Mouse (Mus musculus): ENCODE results near the gene Tubb5. TPM values are rescaled to one million over a fixed set of nuclear protein-coding genes. Genes with fewer than 3 reads are reported as not detected.
A peak's percentile ranks its signal among the peaks of the same experiment; 100 is the strongest.

Tubb5 gene
- polyA plus RNA-seq (2015; fragmentation: Nextera tagmentation; extraction: Ambion mirVana): 379 and 391 TPM in 2 replicates

- under 1% methylated on average over 29 of the region's 29 CpGs for WGBS (ENCODE audit: insufficient replicate concordance)
- Histone ChIP-seq H3K27me3 (no peaks in the 10 kb centered on the region), H3K9me3 (replicated peaks) (no peaks in the 10 kb centered on the region), H3K4me2 (peak within 1 kb of the TSS; percentile 92), H3K27ac (replicated peaks) (peak within 1 kb of the TSS; percentile 96), H3K4me3 (replicated peaks) (peak within 1 kb of the TSS; percentile 89), H3K4me1 (replicated peaks) (peaks cover 75% of the 10 kb centered on the region), H3K36me3 (replicated peaks) (peaks cover 39% of the 10 kb centered on the region), H3K9ac (peak within 1 kb of the TSS; percentile 92)
- peak; percentile 53 for ATAC-seq (ENCODE audit: insufficient read depth)
Observed at GRCm38 (mm10) chr17:35838122-35838544, at the start of gene Tubb5. TSS of gene Tubb5 (minus strand) at chr17:35838306.

DNA sequence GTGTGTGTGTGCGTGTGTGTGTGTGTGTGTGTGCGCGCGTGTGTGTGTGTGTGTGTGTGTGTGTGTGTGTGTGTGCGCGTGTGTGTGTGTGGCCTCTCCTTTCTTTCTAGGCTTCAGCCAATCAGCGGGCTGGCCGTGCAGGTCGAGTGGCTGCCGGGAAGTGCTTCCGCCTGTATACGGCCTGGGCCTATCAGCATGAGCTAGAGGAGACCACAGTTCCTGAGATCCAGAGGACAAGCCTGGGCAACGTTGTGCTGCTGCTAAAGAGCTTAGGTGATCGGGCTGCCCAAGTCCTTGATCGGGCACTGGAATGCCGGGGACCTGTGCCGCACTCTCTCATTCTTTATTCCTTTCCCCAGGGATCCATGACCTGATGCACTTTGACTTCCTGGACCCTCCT is 49.6 kb upstream of the Tubb5 start:
- 88% methylated on average over 15 of the region's 17 CpGs for WGBS (ENCODE audit: insufficient replicate concordance)

DNA sequence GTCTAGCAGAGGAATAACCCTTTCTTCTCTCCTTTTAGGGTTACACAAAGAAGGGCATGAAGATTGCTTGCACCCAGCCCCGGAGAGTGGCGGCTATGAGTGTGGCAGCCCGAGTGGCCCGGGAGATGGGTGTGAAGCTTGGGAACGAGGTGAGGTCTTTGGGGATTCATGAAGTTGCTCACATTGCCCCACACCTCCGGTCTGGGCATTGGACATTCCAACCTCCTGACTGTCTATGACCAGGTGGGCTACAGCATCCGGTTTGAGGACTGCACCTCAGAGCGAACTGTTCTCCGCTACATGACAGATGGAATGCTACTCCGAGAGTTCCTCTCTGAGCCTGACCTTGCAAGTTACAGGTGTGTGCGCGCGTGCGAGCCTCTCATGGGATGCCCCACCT is 45.7 kb upstream of the Tubb5 start:
- H3K4me1 ChIP-seq (replicated peaks): peaks cover 23% of the 10 kb centered on the region
- 89% methylated on average over 14 of the region's 14 CpGs for WGBS (ENCODE audit: insufficient replicate concordance)
- H3K9ac ChIP-seq: no peak overlapping the region
- H3K9me3 ChIP-seq (replicated peaks): no peaks in the 10 kb centered on the region
- no peak overlapping the region for H3K4me2 ChIP-seq
- no peak for ATAC-seq (ENCODE audit: insufficient read depth)
- peaks cover 79% of the 10 kb centered on the region for H3K36me3 ChIP-seq (replicated peaks)
- H3K27ac ChIP-seq (replicated peaks): no peak overlapping the region
- no peak overlapping the region for H3K4me3 ChIP-seq (replicated peaks)
- H3K27me3 ChIP-seq: no peaks in the 10 kb centered on the region

More for the DNA sequence above, 49.6 kb upstream of the Tubb5 start:
- H3K9ac ChIP-seq: no peak overlapping the region
- no peaks in the 10 kb centered on the region for H3K4me1 ChIP-seq (replicated peaks)
- H3K4me3 ChIP-seq (replicated peaks): no peak overlapping the region
- no peaks in the 10 kb centered on the region for H3K27me3 ChIP-seq
- peaks cover 98% of the 10 kb centered on the region for H3K36me3 ChIP-seq (replicated peaks)
- no peak for ATAC-seq (ENCODE audit: insufficient read depth)
- no peak overlapping the region for H3K27ac ChIP-seq (replicated peaks)
- no peaks in the 10 kb centered on the region for H3K9me3 ChIP-seq (replicated peaks)
- H3K4me2 ChIP-seq: no peak overlapping the region

- H3K4me1 ChIP-seq (replicated peaks): peaks cover 23% of the 10 kb centered on the region
- H3K36me3 ChIP-seq (replicated peaks): peaks cover 71% of the 10 kb centered on the region
- no peak overlapping the region for H3K4me3 ChIP-seq (replicated peaks)
- no peaks in the 10 kb centered on the region for H3K27me3 ChIP-seq
- H3K27ac ChIP-seq (replicated peaks): no peak overlapping the region
- no peak overlapping the region for H3K9ac ChIP-seq
- no peaks in the 10 kb centered on the region for H3K9me3 ChIP-seq (replicated peaks)
- ATAC-seq (ENCODE audit: insufficient read depth): no peak
- no peak overlapping the region for H3K4me2 ChIP-seq
- WGBS (ENCODE audit: insufficient replicate concordance): 85% methylated on average over 17 of the region's 17 CpGs
Observed at GRCm38 (mm10) chr17:35882924-35883323, 44.8 kb upstream of the Tubb5 start.

DNA sequence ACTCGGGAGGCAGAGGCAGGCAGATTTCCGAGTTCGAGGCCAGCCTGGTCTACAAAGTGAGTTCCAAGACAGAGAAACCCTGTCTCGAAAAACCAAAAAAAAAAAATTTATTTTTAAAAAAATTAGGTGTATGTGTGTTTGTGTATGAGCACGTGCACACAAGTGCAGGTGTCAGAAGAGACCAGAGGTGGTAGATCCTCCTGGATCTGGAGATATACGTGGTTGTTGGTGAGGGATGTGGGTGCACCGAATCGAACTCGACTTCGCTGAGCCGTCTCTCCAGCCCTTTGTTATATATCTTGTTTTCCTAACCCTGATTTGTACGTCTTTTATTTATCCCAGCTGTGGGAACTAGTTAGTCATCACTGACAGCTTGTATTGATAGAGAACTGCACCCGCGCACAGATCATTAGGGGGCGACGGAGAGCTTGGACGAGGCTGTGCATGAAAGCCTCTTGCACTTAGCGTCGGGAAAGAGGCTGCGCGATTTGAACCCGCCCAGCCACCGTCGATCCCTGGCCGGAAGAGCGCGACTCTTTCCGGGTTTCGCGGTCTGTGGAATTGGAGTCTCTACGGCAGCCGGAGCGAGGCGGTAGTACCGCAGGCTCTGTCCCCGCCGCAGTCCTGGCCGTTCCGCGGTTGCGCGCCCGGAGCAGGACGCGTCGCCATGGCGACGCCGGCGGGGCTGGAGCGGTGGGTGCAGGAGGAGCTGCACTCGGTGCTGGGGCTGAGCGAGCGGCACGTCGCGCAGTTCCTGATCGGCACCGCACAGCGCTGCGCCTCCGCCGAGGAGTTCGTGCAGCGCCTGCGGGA is 41.3 kb upstream of the Tubb5 start, which contains the start of gene Dhx16:
TSS of gene Dhx16 (plus strand) at position 575 of the 813 bp plus-strand sequence.
- peak; percentile 92 for ATAC-seq (ENCODE audit: insufficient read depth)
- Histone ChIP-seq H3K9me3 (replicated peaks) (no peaks in the 10 kb centered on the region), H3K9ac (peak within 1 kb of the TSS; percentile 86), H3K27me3 (no peaks in the 10 kb centered on the region), H3K27ac (replicated peaks) (peak within 1 kb of the TSS; percentile 86), H3K36me3 (replicated peaks) (peaks cover 52% of the 10 kb centered on the region), H3K4me2 (peak within 1 kb of the TSS; percentile 83), H3K4me1 (replicated peaks) (peaks cover 31% of the 10 kb centered on the region), H3K4me3 (replicated peaks) (peak within 1 kb of the TSS; percentile 88)
- 5% methylated on average over 66 of the region's 66 CpGs for WGBS (ENCODE audit: insufficient replicate concordance)

DNA sequence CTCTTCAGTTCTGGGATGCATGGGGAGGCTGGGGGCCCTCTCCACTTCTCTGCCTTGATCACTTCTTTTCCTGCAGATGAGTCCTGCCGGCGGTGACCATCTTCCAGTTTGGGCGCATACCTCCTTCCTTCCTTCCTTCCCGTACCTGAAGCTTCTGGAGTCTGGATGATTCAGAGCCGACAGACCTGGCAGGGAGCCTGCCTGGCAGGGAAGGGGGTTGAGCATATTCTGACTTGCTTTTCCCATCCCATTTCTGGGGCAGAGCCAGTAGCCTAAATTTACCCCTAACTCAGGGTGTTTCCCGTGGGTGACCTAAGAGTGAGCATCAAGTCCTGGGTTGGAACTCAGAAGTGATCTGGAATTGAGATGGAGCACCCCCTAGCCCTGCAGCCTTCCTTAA is 36.6 kb upstream of the Tubb5 start:
- Histone ChIP-seq H3K4me2 (no peak overlapping the region), H3K27me3 (peaks cover 22% of the 10 kb centered on the region), H3K4me1 (replicated peaks) (peaks cover 42% of the 10 kb centered on the region), H3K9me3 (replicated peaks) (no peaks in the 10 kb centered on the region), H3K4me3 (replicated peaks) (no peak overlapping the region), H3K9ac (no peak overlapping the region), H3K36me3 (replicated peaks) (peaks cover 20% of the 10 kb centered on the region), H3K27ac (replicated peaks) (no peak overlapping the region)
- ATAC-seq (ENCODE audit: insufficient read depth): no peak
- 67% methylated on average over 6 of the region's 6 CpGs for WGBS (ENCODE audit: insufficient replicate concordance)

DNA sequence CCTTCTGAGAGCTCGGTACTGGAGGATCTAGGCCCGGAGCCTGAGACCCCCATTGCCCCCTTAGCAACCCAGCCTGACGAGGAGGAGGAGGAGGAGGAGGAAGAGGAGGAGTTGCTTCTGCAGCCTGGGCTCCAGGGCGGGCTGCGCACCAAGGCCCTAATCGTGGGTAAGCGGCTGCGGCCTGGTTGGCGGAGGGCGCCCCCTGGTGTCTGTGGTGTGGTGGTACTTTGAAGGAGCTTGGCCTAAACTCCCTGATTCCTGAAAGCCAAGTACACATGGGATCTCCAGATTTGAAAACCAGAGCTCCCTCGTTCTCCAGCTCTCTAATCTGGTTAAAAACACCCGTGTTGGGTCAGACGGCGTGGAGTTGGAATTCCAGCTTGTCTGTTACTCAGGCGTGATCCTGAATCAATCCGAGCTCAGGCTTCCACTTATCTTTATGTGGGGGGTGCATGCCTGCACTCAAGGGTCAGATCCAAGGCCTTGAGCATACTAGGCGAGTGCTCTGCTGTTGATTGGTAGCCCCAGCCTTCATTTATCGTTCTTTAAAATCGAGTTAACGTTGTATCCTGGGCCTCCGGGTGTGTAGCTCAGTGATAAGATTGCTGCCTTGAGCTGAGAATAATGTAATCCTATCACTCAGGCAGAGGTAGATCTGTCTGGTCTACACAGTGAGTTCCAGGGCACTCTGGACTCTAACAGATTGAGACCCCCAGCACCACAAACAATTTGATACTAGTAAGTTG is 35.8 kb upstream of the Tubb5 start:
- 9% methylated on average over 21 of the region's 21 CpGs for WGBS (ENCODE audit: insufficient replicate concordance)
- peaks cover 42% of the 10 kb centered on the region for H3K4me1 ChIP-seq (replicated peaks)
- H3K9ac ChIP-seq: peak overlapping the region; percentile 42
- peaks cover 30% of the 10 kb centered on the region for H3K27me3 ChIP-seq
- H3K9me3 ChIP-seq (replicated peaks): no peaks in the 10 kb centered on the region
- peak overlapping the region; percentile 30 for H3K4me2 ChIP-seq
- no peak overlapping the region for H3K4me3 ChIP-seq (replicated peaks)
- peaks cover 20% of the 10 kb centered on the region for H3K36me3 ChIP-seq (replicated peaks)
- 0 out of 2 replicates have a peak overlapping the region, but pooled peaks have one; percentile 24 for H3K27ac ChIP-seq (replicated peaks)
- peak; percentile 42 for ATAC-seq (ENCODE audit: insufficient read depth)

DNA sequence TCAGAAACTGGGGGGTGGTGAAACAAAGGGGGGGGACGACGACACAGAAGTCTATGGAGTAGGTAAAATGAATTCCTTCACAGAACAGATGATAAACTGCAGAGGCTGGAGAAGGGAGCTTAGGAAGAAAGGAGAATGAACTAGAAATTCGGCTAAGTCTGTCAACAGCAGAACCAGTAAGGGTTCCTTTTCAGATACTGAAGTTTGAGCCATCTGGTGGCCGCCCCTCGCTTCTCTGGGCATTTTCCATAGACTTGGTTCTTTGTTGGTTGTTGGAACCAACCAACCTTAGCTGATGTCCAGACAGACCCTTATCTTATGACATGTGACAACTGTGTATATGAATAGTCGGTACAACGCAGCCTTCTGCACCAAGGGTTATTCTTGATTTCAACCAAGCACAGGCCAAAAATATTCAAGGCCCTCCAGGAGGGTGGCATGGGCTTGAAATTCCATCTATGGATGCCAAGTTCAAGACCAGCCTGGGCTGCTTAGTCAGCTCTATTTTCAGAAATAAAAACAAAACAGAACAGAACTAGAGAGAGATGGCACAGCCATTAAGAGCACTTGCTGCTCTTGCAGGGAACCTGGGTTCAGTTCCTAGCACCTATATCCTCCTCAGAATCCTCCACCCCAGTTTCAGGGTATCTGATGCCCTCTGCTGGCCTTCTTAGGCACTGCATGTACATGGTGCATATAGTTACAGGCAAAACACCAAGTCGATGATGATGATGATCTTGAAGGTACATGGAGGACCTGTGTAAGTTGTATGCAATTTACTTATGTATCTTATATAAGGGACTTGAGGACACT is 33.0 kb upstream of the Tubb5 start:
- Histone ChIP-seq H3K27me3 (peaks cover 58% of the 10 kb centered on the region), H3K4me2 (peak overlapping the region; percentile 78), H3K9ac (no peak overlapping the region), H3K27ac (replicated peaks) (peak overlapping the region; percentile 82), H3K4me1 (replicated peaks) (peaks cover 70% of the 10 kb centered on the region), H3K4me3 (replicated peaks) (peak overlapping the region; percentile 58), H3K36me3 (replicated peaks) (peaks cover 18% of the 10 kb centered on the region), H3K9me3 (replicated peaks) (no peaks in the 10 kb centered on the region)
- no peak for ATAC-seq (ENCODE audit: insufficient read depth)
- 34% methylated on average over 8 of the region's 8 CpGs for WGBS (ENCODE audit: insufficient replicate concordance)

- H3K9ac ChIP-seq: no peak overlapping the region
- ATAC-seq (ENCODE audit: insufficient read depth): peak; percentile 26
- H3K27ac ChIP-seq (replicated peaks): peak overlapping the region; percentile 82
- peaks cover 66% of the 10 kb centered on the region for H3K27me3 ChIP-seq
- H3K36me3 ChIP-seq (replicated peaks): peaks cover 13% of the 10 kb centered on the region; the same call in 1 of the 2 replicates
- H3K9me3 ChIP-seq (replicated peaks): no peaks in the 10 kb centered on the region
- H3K4me3 ChIP-seq (replicated peaks): peak overlapping the region; percentile 58
- 29% methylated on average over 9 of the region's 9 CpGs for WGBS (ENCODE audit: insufficient replicate concordance)
- H3K4me1 ChIP-seq (replicated peaks): peaks cover 78% of the 10 kb centered on the region
- peak overlapping the region; percentile 78 for H3K4me2 ChIP-seq
Observed at GRCm38 (mm10) chr17:35870151-35870883, 32.2 kb upstream of the Tubb5 start.
